Mouse (Mus musculus) erythroblast, embryonic 14.5 days (primary cell): Measurements from ENCODE around the gene Art4.

Source experiments
- GATA1 ChIP-seq: IDR thresholded peaks from 2 replicates; pipeline ENCODE4 v1.6.1; 2012; ENCODE audit warnings: low read length, inconsistent platforms, mixed read lengths
- TAL1 ChIP-seq: IDR thresholded peaks from 3 replicates; pipeline ENCODE4 v1.6.1; 2012; ENCODE audit warnings: low read length, inconsistent platforms, mixed read lengths

- no peak for TF ChIP-seq TAL1
- TF ChIP-seq GATA1: no peak
Measured at GRCm38 (mm10) chr6:136808014-136808417, 49.5 kb downstream of the Art4 start, which contains the start of gene H2afj.
